Mouse (Mus musculus) liver, embryonic 15.5 days (tissue): Measurements from ENCODE around the gene Aldoc. TPM values are rescaled to one million over a fixed set of nuclear protein-coding genes. Genes with fewer than 3 reads are reported as not detected.

ENCODE experiments used
- ATAC-seq: fragments of 200-750 bp; cut with Nextera tagmentation; 2 replicates; pipeline ENCODE4 v1.8.0; 2017; ENCODE audit warnings: moderate number of reproducible peaks, mild to moderate bottlenecking, moderate library complexity; ENCODE audit not compliant: insufficient read depth
- H3K27ac ChIP-seq: fragments of 300-500 bp; sonication (generic); replicated peaks from 2 replicates; pipeline ENCODE4 v1.5.1; 2015; ENCODE audit warnings: mild to moderate bottlenecking, inconsistent platforms
- H3K27me3 ChIP-seq: fragments of 300-500 bp; sonication (generic); 2 replicates; pipeline ENCODE4 v1.6.1; 2015; ENCODE audit warnings: mild to moderate bottlenecking, inconsistent platforms
- H3K36me3 ChIP-seq: fragments of 300-500 bp; sonication (generic); replicated peaks from 2 replicates; pipeline ENCODE4 v1.6.1; 2015; ENCODE audit warnings: moderate library complexity, mild to moderate bottlenecking, inconsistent platforms
- H3K4me1 ChIP-seq: fragments of 300-500 bp; sonication (generic); replicated peaks from 2 replicates; pipeline ENCODE4 v1.6.1; 2015; ENCODE audit warnings: inconsistent platforms
- H3K4me2 ChIP-seq: fragments of 300-500 bp; sonication (generic); 2 replicates; pipeline ENCODE4 v1.6.1; 2015; ENCODE audit warnings: moderate library complexity, mild to moderate bottlenecking, inconsistent platforms
- H3K4me3 ChIP-seq: fragments of 300-500 bp; sonication (generic); replicated peaks from 2 replicates; pipeline ENCODE4 v1.5.1; 2015; ENCODE audit warnings: mild to moderate bottlenecking, inconsistent platforms
- H3K9ac ChIP-seq: fragments of 300-500 bp; sonication (generic); 2 replicates; pipeline ENCODE4 v1.6.1; 2015; ENCODE audit warnings: moderate library complexity, mild to moderate bottlenecking, inconsistent platforms
- H3K9me3 ChIP-seq: fragments of 300-500 bp; sonication (generic); replicated peaks from 2 replicates; pipeline ENCODE4 v1.6.1; 2016; ENCODE audit warnings: inconsistent platforms
- WGBS: fragments of 180-500 bp; shearing (Covaris S2); methylation state at CpG from one replicate; pipeline ENCODE4 v1.1.7; 2015; ENCODE audit warnings: mixed read lengths; ENCODE audit not compliant: insufficient replicate concordance; 5-methylcytosine and 5-hydroxymethylcytosine counted together
- polyA plus RNA-seq: library from polyadenylated mRNA; unstranded; fragments of >200 nt; fragmentation: Nextera tagmentation; extraction: Ambion mirVana; gene quantifications from 2 replicates; pipeline ENCODE4 v1.2.1, GENCODE M21; 2015

Gene Aldoc
- polyA plus RNA-seq, 1 experiment from 2014 or later: 10.5 TPM

GRCm38 (mm10) chr11:78348474-78348873, 25.7 kb downstream of the Aldoc start:
- Histone ChIP-seq H3K4me1 (peaks cover 68% of the 10 kb centered on the region), H3K27me3 (no peaks in the 10 kb centered on the region), H3K9ac (no peak overlapping the region), H3K4me3 (no peak overlapping the region), H3K36me3 (peaks cover 15% of the 10 kb centered on the region), H3K27ac (peak overlapping the region; percentile 76; the same call in 1 of the 2 replicates), H3K4me2 (no peak overlapping the region), H3K9me3 (no peaks in the 10 kb centered on the region)
- no peak for ATAC-seq
- 64% methylated on average over 7 of the region's 7 CpGs for WGBS

- peaks cover 15% of the 10 kb centered on the region for H3K36me3 ChIP-seq
- H3K4me3 ChIP-seq: no peak overlapping the region
- no peaks in the 10 kb centered on the region for H3K9me3 ChIP-seq
- 56% methylated on average over 4 of the region's 4 CpGs for whole genome bisulfite sequencing
- ATAC-seq: peak; percentile 34; the same call in 1 of the 2 replicates
- H3K27ac ChIP-seq: peak overlapping the region; percentile 76
- H3K27me3 ChIP-seq: no peaks in the 10 kb centered on the region
- 0 out of 2 replicates have a peak overlapping the region, but pooled peaks have one; percentile 17 for H3K4me2 ChIP-seq
- H3K4me1 ChIP-seq: peaks cover 56% of the 10 kb centered on the region
- no peak overlapping the region for H3K9ac ChIP-seq
Measured at GRCm38 (mm10) chr11:78349441-78350358, 26.9 kb downstream of the Aldoc start.

DNA sequence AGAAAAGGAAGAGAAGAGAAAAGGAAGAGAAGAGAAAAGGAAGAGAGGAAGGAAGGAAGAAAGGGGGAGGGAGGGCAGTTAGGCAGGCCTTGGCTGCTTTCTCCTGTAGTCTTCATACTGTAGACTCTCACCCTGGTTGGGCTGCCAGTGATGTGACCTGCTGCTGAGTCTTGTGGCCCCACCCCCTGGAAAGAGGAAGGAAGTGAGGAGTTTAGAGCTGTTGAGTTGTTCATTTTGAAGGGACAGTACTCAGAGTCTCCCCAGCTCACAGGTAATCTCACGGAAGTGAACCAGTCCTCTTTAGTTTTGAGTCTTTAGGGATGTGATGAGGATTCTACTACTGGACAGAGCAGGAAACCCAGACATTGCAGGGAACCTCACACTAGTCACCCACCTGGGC, 30.3 kb downstream of the Aldoc start:
- ATAC-seq: no peak
- H3K27me3 ChIP-seq: no peaks in the 10 kb centered on the region
- no peaks in the 10 kb centered on the region for H3K9me3 ChIP-seq
- WGBS: 30% methylated on average over 1 of the region's 1 CpGs
- H3K4me3 ChIP-seq: no peak overlapping the region
- peaks cover 23% of the 10 kb centered on the region for H3K4me1 ChIP-seq
- H3K9ac ChIP-seq: no peak overlapping the region
- H3K27ac ChIP-seq: no peak overlapping the region
- no peak overlapping the region for H3K4me2 ChIP-seq
- H3K36me3 ChIP-seq: peaks cover 10% of the 10 kb centered on the region

DNA sequence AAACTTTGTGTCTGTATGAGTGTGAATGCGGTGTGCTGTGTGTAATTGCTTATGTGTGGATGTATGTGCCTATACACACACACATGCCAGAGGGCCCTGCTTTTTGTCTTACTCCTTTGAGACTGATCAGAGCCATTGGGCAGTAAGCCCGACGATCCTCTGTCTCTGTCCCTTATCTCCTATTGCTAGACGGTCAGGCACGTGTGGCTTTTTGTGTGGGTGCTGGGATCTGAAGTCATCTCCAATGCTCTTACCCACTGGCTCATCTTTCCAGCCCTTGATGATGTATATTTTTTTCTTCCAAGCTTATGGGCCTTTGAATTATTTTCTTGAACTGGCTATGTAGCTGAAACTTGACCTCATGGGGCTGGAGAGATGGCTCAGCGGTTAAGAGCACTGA, 32.1 kb downstream of the Aldoc start:
- 46% methylated on average over 6 of the region's 6 CpGs for WGBS
- no peak overlapping the region for H3K27ac ChIP-seq
- ATAC-seq: no peak
- no peaks in the 10 kb centered on the region for H3K36me3 ChIP-seq
- peaks cover 13% of the 10 kb centered on the region for H3K4me1 ChIP-seq
- H3K9ac ChIP-seq: no peak overlapping the region
- no peak overlapping the region for H3K4me3 ChIP-seq
- no peak overlapping the region for H3K4me2 ChIP-seq
- H3K9me3 ChIP-seq: no peaks in the 10 kb centered on the region
- no peaks in the 10 kb centered on the region for H3K27me3 ChIP-seq

GRCm38 (mm10) chr11:78355471-78356238, 32.9 kb downstream of the Aldoc start:
- no peak overlapping the region for H3K27ac ChIP-seq
- H3K36me3 ChIP-seq: no peaks in the 10 kb centered on the region
- H3K9ac ChIP-seq: no peak overlapping the region
- no peak overlapping the region for H3K4me3 ChIP-seq
- H3K4me2 ChIP-seq: no peak overlapping the region
- H3K27me3 ChIP-seq: no peaks in the 10 kb centered on the region
- WGBS: 23% methylated on average over 4 of the region's 4 CpGs
- no peaks in the 10 kb centered on the region for H3K9me3 ChIP-seq
- ATAC-seq: no peak
- peaks cover 14% of the 10 kb centered on the region for H3K4me1 ChIP-seq

DNA sequence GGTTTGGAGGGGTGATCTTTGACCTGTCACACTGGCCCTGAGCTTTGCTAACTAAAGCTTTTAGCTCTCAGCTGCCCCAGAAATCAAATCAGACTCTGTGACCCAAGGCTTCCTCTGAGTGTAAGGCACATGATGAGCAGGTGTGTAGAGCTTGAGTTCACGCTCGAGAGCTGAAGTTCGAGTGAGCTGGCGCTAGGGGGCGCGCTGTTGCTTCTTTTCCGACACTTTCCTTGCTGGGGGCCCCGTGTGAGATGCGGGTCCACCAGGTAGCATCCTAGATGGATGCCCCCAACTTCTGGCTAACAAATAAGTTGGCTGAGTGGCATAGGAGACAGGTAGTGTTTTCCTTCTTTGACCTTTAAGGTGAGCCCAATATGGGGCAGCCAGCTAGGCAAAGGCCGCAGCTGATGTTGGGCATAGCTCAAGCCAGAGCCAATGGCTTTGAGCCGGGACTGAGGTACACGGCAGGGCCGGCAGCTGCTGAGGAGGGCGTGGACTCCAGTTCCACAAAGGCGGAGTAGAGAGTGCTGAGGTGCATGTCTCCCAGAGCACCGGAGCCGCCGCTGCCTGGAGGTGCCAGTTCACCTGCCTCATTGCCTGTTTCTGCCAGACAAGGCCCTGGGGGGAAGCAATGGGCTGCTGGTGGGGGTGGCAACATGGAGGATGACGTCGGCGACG, 35.7 kb downstream of the Aldoc start:
- H3K36me3 ChIP-seq: no peaks in the 10 kb centered on the region
- no peaks in the 10 kb centered on the region for H3K9me3 ChIP-seq
- 23% methylated on average over 22 of the region's 22 CpGs for WGBS
- H3K4me1 ChIP-seq: peaks cover 14% of the 10 kb centered on the region
- no peak overlapping the region for H3K4me3 ChIP-seq
- no peak for ATAC-seq
- H3K9ac ChIP-seq: no peak overlapping the region
- no peak overlapping the region for H3K4me2 ChIP-seq
- H3K27ac ChIP-seq: no peak overlapping the region
- no peaks in the 10 kb centered on the region for H3K27me3 ChIP-seq

GRCm38 (mm10) chr11:78360125-78360788, 37.5 kb downstream of the Aldoc start:
- Histone ChIP-seq H3K4me1 (peaks cover 23% of the 10 kb centered on the region), H3K9me3 (no peaks in the 10 kb centered on the region), H3K36me3 (no peaks in the 10 kb centered on the region), H3K27ac (no peak overlapping the region), H3K27me3 (no peaks in the 10 kb centered on the region; the same call in 1 of the 2 replicates), H3K4me2 (peak overlapping the region; percentile 74), H3K4me3 (peak overlapping the region; percentile 53), H3K9ac (no peak overlapping the region)
- peak; percentile 69 for ATAC-seq
- 9% methylated on average over 13 of the region's 13 CpGs for WGBS

DNA sequence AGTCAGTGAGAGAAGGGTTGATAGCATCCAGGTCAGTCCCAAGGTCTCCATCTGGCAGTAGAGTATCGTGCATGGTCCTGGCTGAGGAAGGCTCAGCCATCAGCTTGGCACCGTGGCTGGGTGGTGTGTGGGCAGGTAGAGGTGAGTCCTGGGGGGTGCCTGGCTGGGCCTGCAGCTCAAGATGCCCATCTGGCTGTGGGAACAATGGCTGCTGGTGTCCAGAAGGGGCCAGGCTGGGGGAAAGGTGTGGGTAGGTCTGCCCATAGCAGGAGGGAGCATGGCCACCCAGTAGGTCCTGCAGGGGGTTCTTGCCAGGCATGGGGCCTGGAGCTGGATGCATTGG, 38.0 kb downstream of the Aldoc start:
- ATAC-seq: no peak
- Histone ChIP-seq H3K9ac (no peak overlapping the region), H3K27me3 (no peaks in the 10 kb centered on the region; the same call in 1 of the 2 replicates), H3K4me2 (peak overlapping the region; percentile 74; the same call in 1 of the 2 replicates), H3K4me1 (peaks cover 23% of the 10 kb centered on the region), H3K27ac (no peak overlapping the region), H3K9me3 (no peaks in the 10 kb centered on the region), H3K4me3 (peak overlapping the region; percentile 53; the same call in 1 of the 2 replicates), H3K36me3 (no peaks in the 10 kb centered on the region)
- WGBS: 63% methylated on average over 2 of the region's 2 CpGs

GRCm38 (mm10) chr11:78363309-78364007, 40.7 kb downstream of the Aldoc start:
- no peaks in the 10 kb centered on the region for H3K9me3 ChIP-seq
- 52% methylated on average over 13 of the region's 13 CpGs for WGBS
- H3K9ac ChIP-seq: no peak overlapping the region
- H3K27ac ChIP-seq: no peak overlapping the region
- no peaks in the 10 kb centered on the region; the same call in 1 of the 2 replicates for H3K27me3 ChIP-seq
- ATAC-seq: no peak
- peaks cover 18% of the 10 kb centered on the region for H3K4me1 ChIP-seq
- no peak overlapping the region for H3K4me3 ChIP-seq
- H3K36me3 ChIP-seq: no peaks in the 10 kb centered on the region
- no peak overlapping the region for H3K4me2 ChIP-seq

- Histone ChIP-seq H3K4me3 (no peak overlapping the region), H3K9me3 (no peaks in the 10 kb centered on the region)
- 47% methylated on average over 8 of the region's 8 CpGs for WGBS
Measured at GRCm38 (mm10) chr11:78364103-78364502, 41.3 kb downstream of the Aldoc start.

More at GRCm38 (mm10) chr11:78364103-78364502, 41.3 kb downstream of the Aldoc start:
- Histone ChIP-seq H3K4me2 (no peak overlapping the region), H3K27ac (no peak overlapping the region), H3K9ac (no peak overlapping the region), H3K4me1 (peaks cover 15% of the 10 kb centered on the region), H3K36me3 (no peaks in the 10 kb centered on the region), H3K27me3 (no peaks in the 10 kb centered on the region; the same call in 1 of the 2 replicates)
- no peak for ATAC-seq
